Mouse (Mus musculus) cerebellum, adult 2 months (tissue): ENCODE data around the gene Cir1.

Experiments used
- CTCF ChIP-seq: fragments of 200-500 bp; IDR thresholded peaks from 2 replicates; pipeline ENCODE4 v1.5.1; 2011; ENCODE audit warnings: low read depth, mild to moderate bottlenecking, control low read depth, low read length, moderate library complexity, borderline replicate concordance; ENCODE audit not compliant: insufficient read depth
- POLR2A ChIP-seq: fragments of 200-500 bp; IDR thresholded peaks from 2 replicates; pipeline ENCODE4 v1.6.1; 2011; ENCODE audit warnings: low read length, control low read depth, borderline replicate concordance; ENCODE audit not compliant: insufficient read depth

DNA sequence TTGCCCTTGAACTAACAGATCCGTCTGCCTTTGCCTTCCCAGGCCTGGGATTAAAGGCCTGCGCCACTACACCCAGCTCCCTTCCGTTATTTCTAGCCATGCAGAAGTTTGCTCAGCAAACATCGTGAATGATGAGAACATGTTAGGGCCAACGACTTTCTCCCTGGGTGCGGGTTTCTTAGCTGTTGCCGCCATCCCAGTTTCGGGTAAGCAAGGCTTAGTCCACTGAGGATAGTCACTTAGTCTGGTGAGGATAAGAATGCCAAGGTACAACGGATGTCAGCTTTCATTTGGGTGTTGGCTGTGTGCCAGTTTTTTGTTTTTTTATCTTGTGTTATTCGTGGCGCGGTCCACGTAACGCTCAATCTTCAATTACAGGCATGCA lies 608 bp upstream of the Cir1 start:
- TF ChIP-seq CTCF (no peak), POLR2A (no peak)
